Mouse (Mus musculus) midbrain, embryonic 12.5 days (tissue): Measurements from ENCODE around the gene Ankzf1. TPM values are rescaled to one million over a fixed set of nuclear protein-coding genes. Genes with fewer than 3 reads are reported as not detected.

ENCODE experiments used
- ATAC-seq: fragments of 200-750 bp; cut with Nextera tagmentation; 2 replicates; pipeline ENCODE4 v1.8.0; 2017; ENCODE audit warnings: low read depth, moderate TSS enrichment, moderate library complexity; ENCODE audit not compliant: low FRiP score
- H3K27ac ChIP-seq: fragments of 300-500 bp; sonication (generic); replicated peaks from 2 replicates; pipeline ENCODE4 v1.5.1; 2016; ENCODE audit warnings: mild to moderate bottlenecking
- H3K27me3 ChIP-seq: fragments of 300-500 bp; sonication (generic); 2 replicates; pipeline ENCODE4 v1.6.1; 2016; ENCODE audit warnings: mild to moderate bottlenecking
- H3K36me3 ChIP-seq: fragments of 300-500 bp; sonication (generic); 2 replicates; pipeline ENCODE4 v1.6.1; 2016
- H3K4me1 ChIP-seq: fragments of 300-500 bp; sonication (generic); 2 replicates; pipeline ENCODE4 v1.6.1; 2016
- H3K4me2 ChIP-seq: fragments of 300-500 bp; sonication (generic); replicated peaks from 2 replicates; pipeline ENCODE4 v1.6.1; 2016; ENCODE audit warnings: mild to moderate bottlenecking, moderate library complexity
- H3K4me3 ChIP-seq: fragments of 300-500 bp; sonication (generic); 2 replicates; pipeline ENCODE4 v1.5.1; 2016; ENCODE audit warnings: mild to moderate bottlenecking
- H3K9ac ChIP-seq: fragments of 300-500 bp; sonication (generic); replicated peaks from 2 replicates; pipeline ENCODE4 v1.6.1; 2016; ENCODE audit warnings: mild to moderate bottlenecking, moderate library complexity
- H3K9me3 ChIP-seq: fragments of 300-500 bp; sonication (generic); 2 replicates; pipeline ENCODE4 v1.6.1; 2016; ENCODE audit warnings: mild to moderate bottlenecking
- WGBS: fragments of 180-500 bp; shearing (Covaris S2); methylation state at CpG from one replicate; pipeline ENCODE4 v1.1.7; 2016; 5-methylcytosine and 5-hydroxymethylcytosine counted together
- microRNA-seq: library from miRNA; unstranded; fragments of <30 nt; microRNA quantifications from one replicate; pipeline ENCODE4, GENCODE M21; 2017
- polyA plus RNA-seq: library from polyadenylated mRNA; unstranded; fragments of >200 nt; fragmentation: Nextera tagmentation; extraction: Ambion mirVana; gene quantifications from 2 replicates; pipeline ENCODE4 v1.2.1, GENCODE M21; 2016

The Ankzf1 gene
- polyA plus RNA-seq, 1 experiment from 2014 or later = 23.4 TPM

GRCm38 (mm10) chr1:75248041-75248772 is 56.3 kb downstream of the Ankzf1 start:
- Histone ChIP-seq H3K9ac (no peak overlapping the region), H3K4me2 (no peak overlapping the region), H3K4me1 (peaks cover 8% of the 10 kb centered on the region), H3K27me3 (peaks cover 6% of the 10 kb centered on the region), H3K36me3 (peaks cover 6% of the 10 kb centered on the region), H3K4me3 (no peak overlapping the region), H3K9me3 (no peaks in the 10 kb centered on the region), H3K27ac (no peak overlapping the region)
- ATAC-seq = no peak
- WGBS = 64% methylated on average over 9 of the region's 9 CpGs

Small RNAs within 50 kb of the gene (microRNA-seq; reads per million reads assigned to microRNA genes)
- not detected for gene Gm27943

Other genes starting within 250 kb of the Ankzf1 start
- 0.14 and 0.23 TPM in 2 replicates for gene Ihh, start 240.5 kb upstream of the Ankzf1 start, polyA plus RNA-seq
- 11.7 and 13.0 TPM in 2 replicates for gene Nhej1, start 67.0 kb upstream of the Ankzf1 start, polyA plus RNA-seq
- gene Slc23a3, start 58.3 kb upstream of the Ankzf1 start, polyA plus RNA-seq = 0.11 TPM in 1 of 2 replicates, not detected in the other
- 64.3 and 69.4 TPM in 2 replicates for gene Cnppd1, start 49.4 kb upstream of the Ankzf1 start, polyA plus RNA-seq
- 81.3 and 86.6 TPM in 2 replicates for gene Retreg2, start 49.4 kb upstream of the Ankzf1 start, polyA plus RNA-seq
- 34.1 and 36.8 TPM in 2 replicates for gene Zfand2b, start 23.5 kb upstream of the Ankzf1 start, polyA plus RNA-seq
- 32.0 and 32.6 TPM in 2 replicates for gene Abcb6, start 11.8 kb upstream of the Ankzf1 start, polyA plus RNA-seq
- gene Atg9a, start within 50 bp of the Ankzf1 start, polyA plus RNA-seq = 34.8 and 35.5 TPM in 2 replicates
- gene Glb1l, start 18.7 kb downstream of the Ankzf1 start, polyA plus RNA-seq = 23.2 and 25.7 TPM in 2 replicates
- 124 and 135 TPM in 2 replicates for gene Stk16, start 18.7 kb downstream of the Ankzf1 start, polyA plus RNA-seq
- 5.9 and 7.6 TPM in 2 replicates for gene Tuba4a, start 27.7 kb downstream of the Ankzf1 start, polyA plus RNA-seq
- not detected in 2 replicates for gene A630095N17Rik, start 40.0 kb downstream of the Ankzf1 start, polyA plus RNA-seq
- gene Dnajb2, start 44.3 kb downstream of the Ankzf1 start, polyA plus RNA-seq = 45.6 and 46.0 TPM in 2 replicates
- gene Ptprn, start 72.4 kb downstream of the Ankzf1 start, polyA plus RNA-seq = 9.3 and 12.1 TPM in 2 replicates
- gene Resp18, start 86.3 kb downstream of the Ankzf1 start, polyA plus RNA-seq = 37.5 and 46.2 TPM in 2 replicates
- 154 and 176 TPM in 2 replicates for gene Dnpep, start 125.8 kb downstream of the Ankzf1 start, polyA plus RNA-seq
- 0.93 and 1.2 TPM in 2 replicates for gene Des, start 168.2 kb downstream of the Ankzf1 start, polyA plus RNA-seq
- gene Speg, start 183.1 kb downstream of the Ankzf1 start, polyA plus RNA-seq = 12.9 and 14.5 TPM in 2 replicates
- gene Gmppa, start 243.8 kb downstream of the Ankzf1 start, polyA plus RNA-seq = 59.7 and 69.4 TPM in 2 replicates